Comparison of ENCODE assay signal across 8 mouse cellular contexts in the genomic region with DNA sequence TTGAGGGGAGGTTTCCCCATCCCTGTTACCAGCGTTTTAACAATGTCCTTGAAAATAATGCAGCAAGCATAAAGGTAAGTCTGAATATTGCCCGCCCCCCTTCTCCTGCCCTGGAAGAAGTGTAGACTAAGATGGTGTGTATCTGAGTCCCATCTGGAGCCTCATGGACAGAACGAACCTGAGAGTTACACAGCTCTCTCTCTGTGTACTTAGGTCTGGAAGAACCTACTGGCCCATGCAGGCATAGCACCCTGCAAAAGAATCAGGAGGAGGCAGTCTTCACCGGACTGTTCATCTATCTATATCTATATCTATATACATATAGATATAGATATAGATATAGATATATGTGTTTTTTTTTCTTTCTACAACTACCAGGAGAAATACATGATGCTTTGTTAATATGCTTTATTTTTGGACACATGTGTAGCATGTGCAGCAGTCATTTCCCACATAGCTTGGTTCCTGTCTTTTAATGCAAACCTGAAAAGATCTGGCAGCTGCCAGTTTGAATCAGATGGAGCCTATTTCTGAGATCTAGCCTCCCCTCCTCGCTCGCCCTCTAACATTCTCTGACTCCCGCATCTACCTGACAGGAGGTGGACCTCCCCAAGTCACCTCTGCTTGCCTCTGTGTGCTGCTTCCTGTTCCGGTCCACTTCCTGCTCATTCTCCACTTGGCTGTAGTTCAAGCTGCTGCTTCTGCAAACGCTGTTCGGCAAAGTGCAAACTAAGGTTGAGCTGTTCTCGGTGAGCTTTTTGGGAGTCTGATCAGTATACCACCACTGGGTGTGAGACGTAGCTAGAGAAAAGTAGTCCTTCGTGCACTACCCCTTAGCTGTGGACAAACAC. TPM values are rescaled to one million over a fixed set of nuclear protein-coding genes. Genes with fewer than 3 reads are reported as not detected.
DNase-seq lines count a peak whose midpoint lies in the region; ATAC-seq and TF ChIP-seq lines count a peak whose summit lies in the region.

No protein-coding gene starts in this region.

- WGBS in lung, adult 2 months = 31% methylated on average over 13 of the region's 13 CpGs

- no peak overlapping the region for H3K27ac ChIP-seq in left cerebral cortex, adult 2 months

- ATAC-seq in inflammation-experienced regulatory T-cells, adult 6 months = peak; percentile 61
- ATAC-seq in neutrophil, adult 5-6 weeks (ENCODE audit: extremely low read depth, insufficient number of reproducible peaks, low FRiP score, poor library complexity, severe bottlenecking) = peak; percentile 50

- TF ChIP-seq POLR2A in lung, adult 2 months (IDR thresholded peaks at IDR 0.05; ENCODE audit: borderline replicate concordance, extremely low read depth, low read depth, low read length) = no peak

- intact Hi-C loops in left cerebral cortex, adult 2 months (cut with DNase I) = loop anchor here (10.0 kb wide), 1 partner anchor 254 kb away; no protein-coding TSS in a partner anchor

- H3K4me1 ChIP-seq in lung, adult 2 months (ENCODE audit: control insufficient read depth, insufficient read depth, low read length) = no peaks in the 10 kb centered on the region; the same call in 1 of the 2 replicates

- no peak for DNase-seq in left cerebral cortex, adult 2 months (ENCODE audit: extremely low spot score in 1 of 2, low spot score in 2 of 2)
- no peak for DNase-seq in left cerebral cortex, adult 11 months (ENCODE audit: low spot score)
- DNase-seq in embryo, embryonic 10.5 days (ENCODE audit: low spot score) = peak; percentile 32
- peak; percentile 28 for DNase-seq in lung, adult 2 months
- no peak for DNase-seq in frontal cortex, postnatal 25 days (ENCODE audit: low spot score in 2 of 2)
- DNase-seq in ovary, postnatal 36 days (ENCODE audit: low spot score) = no peak

- TF ChIP-seq CTCF in left cerebral cortex, adult 2 months (IDR thresholded peaks at IDR 0.05) = peak; percentile 42
- TF ChIP-seq CTCF in lung, adult 2 months (IDR thresholded peaks at IDR 0.05; ENCODE audit: insufficient read depth, low read length) = no peak

- H3K4me3 ChIP-seq in left cerebral cortex, adult 2 months = peak overlapping the region; percentile 93
- no peak overlapping the region for H3K4me3 ChIP-seq in lung, adult 2 months (replicated peaks; ENCODE audit: extremely low read depth, low read depth, low read length)

RNA-seq across cellular contexts. Expression of a gene that starts 1.5 kb away (rescaled TPM):
- 10 to 100 TPM; 46.5 to 51.5 TPM for total RNA-seq in left cerebral cortex, adult 2 months (2021)
- 10 to 100 TPM; 20.2 to 37.4 (median 35.8) TPM for polyA plus RNA-seq in inflammation-experienced regulatory T-cells, adult 6 months (2017; shearing (Covaris generic))
- polyA plus RNA-seq in lung, adult 2 months (2012; rRNA removed) = 13.7 and 14.7 TPM in 2 replicates
- 18.4 and 22.6 TPM in 2 replicates for total RNA-seq in neutrophil, adult 5-6 weeks (2017)

RNA-seq across cellular contexts. Expression of a gene that starts 36.2 kb away (rescaled TPM):
- 100 to 1,000 TPM; 126 to 127 TPM for total RNA-seq in left cerebral cortex, adult 2 months (2021)
- polyA plus RNA-seq in inflammation-experienced regulatory T-cells, adult 6 months (2017; shearing (Covaris generic)) = 10 to 100 TPM; 45.0 to 48.4 (median 46.1) TPM
- 52.1 and 56.4 TPM in 2 replicates for polyA plus RNA-seq in lung, adult 2 months (2012; rRNA removed)
- 31.7 and 41.9 TPM in 2 replicates for total RNA-seq in neutrophil, adult 5-6 weeks (2017)

Comparison
In these comparisons a context has a peak if more than half of its experiments do, and no peak if none do; other contexts are left out.
1. DNase-seq: peak in embryo, embryonic 10.5 days (single experiment) and lung, adult 2 months (single experiment); none in left cerebral cortex, adult 2 months (0 of 2), left cerebral cortex, adult 11 months (single experiment), frontal cortex, postnatal 25 days (0 of 2) and ovary, postnatal 36 days (single experiment).